Mouse (Mus musculus) right cerebral cortex, postnatal 14 days (tissue): Measurements from ENCODE around the gene Ctnnd1.

Source experiments
- DNase-seq: peaks from one replicate; pipeline ENCODE4 v3.0.0; 2022

The Ctnnd1 gene

DNA sequence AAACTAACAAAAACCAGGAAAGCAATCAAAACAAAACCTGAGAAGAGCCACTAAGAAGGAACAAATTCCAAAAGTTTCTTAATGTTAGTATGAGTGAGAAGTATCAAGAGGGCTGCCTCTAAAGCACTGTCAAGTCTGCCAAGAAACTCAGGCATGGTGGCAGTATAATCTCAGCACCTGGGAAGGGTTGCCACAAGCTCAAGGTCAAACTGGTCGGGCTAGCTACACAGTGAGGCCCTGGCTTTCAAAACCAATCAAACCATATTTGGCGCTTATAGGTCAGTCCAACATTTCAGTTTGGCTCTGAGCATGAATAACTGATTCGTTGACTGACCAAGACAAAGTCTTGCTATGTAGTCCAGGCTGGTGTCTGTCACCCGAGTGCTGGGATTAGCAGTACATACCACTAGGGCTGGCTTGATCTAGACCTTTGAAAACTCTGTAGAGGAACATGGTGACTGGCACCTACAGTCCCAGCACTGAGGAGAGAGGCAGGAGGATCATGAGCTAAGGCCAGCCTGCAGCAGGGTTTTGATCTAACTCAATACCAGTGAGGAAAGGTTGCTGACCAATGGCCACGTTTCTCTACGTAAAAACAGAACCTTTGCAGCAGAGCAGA is 51.2 kb downstream of the Ctnnd1 start:
- DNase-seq, result no peak

GRCm38 (mm10) chr2:84597123-84597522 is 53.4 kb downstream of the Ctnnd1 start:
- DNase-seq, result no peak

DNA sequence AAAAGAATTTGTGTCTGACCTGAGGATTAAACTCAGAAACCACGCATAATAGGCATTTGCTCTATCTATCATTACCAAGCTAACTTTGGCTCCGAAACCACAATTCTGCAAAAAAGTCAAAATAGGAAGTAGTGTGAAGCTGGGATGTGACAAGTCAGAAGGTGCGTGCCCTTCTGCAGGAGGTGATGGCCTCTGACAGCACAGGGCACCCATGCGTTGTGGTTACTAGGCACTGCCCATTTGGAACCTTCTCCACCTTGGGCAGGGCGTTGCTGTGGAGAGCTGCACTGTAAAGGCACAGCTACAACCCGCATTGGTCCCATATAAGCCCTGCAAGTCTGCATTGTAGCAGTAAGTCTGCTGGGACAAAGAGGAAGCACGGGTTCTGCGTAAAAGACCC is 57.8 kb downstream of the Ctnnd1 start:
- DNase-seq, result no peak

GRCm38 (mm10) chr2:84585700-84586099 is 64.9 kb downstream of the Ctnnd1 start:
- no peak for DNase-seq

DNA sequence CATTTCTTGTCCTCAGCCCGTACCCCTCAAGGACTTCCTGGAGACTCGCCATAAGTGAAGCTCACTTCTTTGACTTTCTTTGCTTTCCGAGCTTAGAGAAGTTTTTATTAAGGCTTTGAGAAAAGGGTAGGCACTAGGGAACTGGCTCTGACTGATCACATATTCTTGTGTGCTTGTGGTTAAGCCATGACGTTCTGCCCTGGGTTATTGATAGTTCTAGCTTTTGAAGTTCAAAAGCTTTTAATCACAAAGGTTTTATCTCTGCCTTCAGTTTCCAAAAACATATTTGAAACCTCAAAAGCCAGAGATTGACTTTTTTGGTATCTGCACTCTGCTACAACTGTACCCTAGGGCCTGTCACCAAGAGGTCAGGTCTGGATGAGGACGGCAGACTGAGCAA is 68.3 kb downstream of the Ctnnd1 start:
- DNase-seq, result no peak

DNA sequence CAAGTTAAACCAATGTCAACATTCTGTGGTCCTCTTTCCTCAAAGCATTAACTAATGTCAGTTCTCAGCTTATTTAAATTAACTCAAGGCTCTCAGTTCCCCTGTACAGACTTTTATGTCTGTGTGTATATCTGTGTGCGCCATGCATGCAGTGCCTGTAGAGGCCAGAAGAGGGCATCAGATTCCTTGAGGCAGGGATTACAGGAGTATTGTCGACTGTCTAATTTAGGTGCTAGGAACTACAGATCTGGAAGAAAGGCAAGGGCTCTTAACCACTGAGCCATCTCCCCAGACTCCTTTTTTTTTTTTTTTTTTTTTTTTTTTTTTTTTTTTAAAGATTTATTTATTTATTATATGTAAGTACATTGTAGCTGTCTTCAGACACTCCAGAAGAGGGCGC is 69.4 kb downstream of the Ctnnd1 start:
- peak; percentile 13 for DNase-seq

- DNase-seq, result no peak
Observed at GRCm38 (mm10) chr2:84579311-84579710, 71.3 kb downstream of the Ctnnd1 start.

GRCm38 (mm10) chr2:84574130-84574529 is 76.4 kb downstream of the Ctnnd1 start:
- no peak for DNase-seq

GRCm38 (mm10) chr2:84556888-84557514 is 93.6 kb downstream of the Ctnnd1 start:
- DNase-seq, result peak; percentile 28

DNA sequence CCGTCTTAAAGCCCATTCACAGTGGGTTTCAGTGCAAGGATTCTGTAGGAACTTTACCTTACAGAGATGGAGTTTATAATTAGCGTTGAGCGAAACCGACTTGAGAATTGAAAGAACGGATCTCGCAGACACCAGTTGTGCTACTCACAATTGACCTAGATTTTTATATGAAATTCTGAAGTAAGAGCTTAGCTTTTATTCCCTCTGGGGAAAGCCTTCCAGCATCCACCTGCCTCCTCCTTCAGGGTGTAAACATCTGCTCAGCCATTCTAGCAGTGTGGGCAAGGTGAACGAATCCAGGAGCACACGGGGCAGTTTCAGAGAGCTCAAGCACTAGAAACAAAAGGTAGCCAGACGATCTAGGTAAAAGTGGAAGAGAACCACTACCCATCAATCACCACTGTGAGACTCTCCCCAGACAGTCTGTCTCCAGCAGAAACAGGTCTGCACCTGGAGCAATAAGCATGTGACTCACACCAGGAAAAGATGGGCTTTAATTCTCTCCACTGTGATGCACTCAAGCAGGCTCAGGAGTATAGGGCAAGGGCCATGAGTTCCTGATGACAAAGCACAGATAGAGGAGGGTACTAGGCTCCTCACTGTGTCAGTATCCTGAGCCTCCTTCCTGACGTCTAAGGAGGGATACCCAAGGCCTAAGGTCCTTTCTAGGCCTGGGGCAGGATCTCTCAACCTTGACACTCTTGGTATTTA is 99.0 kb downstream of the Ctnnd1 start:
- no peak for DNase-seq
